Mouse (Mus musculus): ENCODE data around the gene Cmklr1.
A peak's percentile ranks its signal among the peaks of the same experiment; 100 is the strongest.

- TF ChIP-seq POLR2A (IDR thresholded peaks at IDR 0.05; ENCODE audit: insufficient read depth, low read depth, low read length), result no peak
- TF ChIP-seq CTCF (IDR thresholded peaks at IDR 0.05), result 0 out of 2 replicates have a peak, but pooled peaks have one; percentile 6
- peak; percentile 58; the same call in 1 of the 2 replicates for TF ChIP-seq EP300 (IDR thresholded peaks at IDR 0.05; ENCODE audit: insufficient read depth, low read depth, low read length)
Observed at GRCm38 (mm10) chr5:113660872-113661271, 10.6 kb upstream of the Cmklr1 start.
